Mouse (Mus musculus) CH12.LX (cell line): ENCODE data around the gene Tbc1d22a.
"Not testable (repeated sequence)": the region's sequence is repeated elsewhere in the genome, so short reads cannot be mapped to it uniquely, and the experiment has no call there.

Source experiments
- CTCF ChIP-seq, 2 experiments: IDR thresholded peaks in 1 of 2; conservative IDR thresholded peaks in 1 of 2; 2 replicates each; pipeline ENCODE4 v1.5.1; 2011 to 2012; ENCODE audit warnings: low read depth in 2 of 2, low read length in 2 of 2, improper control_type of control experiment in 1 of 2, inconsistent platforms in 1 of 2, mild to moderate bottlenecking in 1 of 2, moderate library complexity in 1 of 2
- KAT2A ChIP-seq: IDR thresholded peaks from 2 replicates; pipeline ENCODE4 v1.6.1; 2012; ENCODE audit warnings: low read length, improper control_type of control experiment, inconsistent platforms; ENCODE audit not compliant: insufficient replicate concordance
- MAZ ChIP-seq: IDR thresholded peaks from 2 replicates; pipeline ENCODE4 v1.6.1; 2012; ENCODE audit warnings: low read depth, mild to moderate bottlenecking, inconsistent platforms, low read length, improper control_type of control experiment, moderate library complexity
- PAX5 ChIP-seq: IDR thresholded peaks from 2 replicates; pipeline ENCODE4 v1.6.1; 2012; ENCODE audit warnings: low read length, inconsistent platforms, mixed read lengths
- POLR2A ChIP-seq: IDR thresholded peaks from 2 replicates; pipeline ENCODE4 v1.6.1; 2011; ENCODE audit warnings: low read depth, mild to moderate bottlenecking, improper control_type of control experiment, low read length
- TBP ChIP-seq: conservative IDR thresholded peaks from 2 replicates; pipeline ENCODE4 v1.6.1; 2011; ENCODE audit warnings: low read depth, low read length, improper control_type of control experiment
- USF1 ChIP-seq: IDR thresholded peaks from 2 replicates; pipeline ENCODE4 v1.6.1; 2014; ENCODE audit warnings: low read depth, mild to moderate bottlenecking, inconsistent platforms, low read length, improper control_type of control experiment
- ZNF384 ChIP-seq: IDR thresholded peaks from 2 replicates; pipeline ENCODE4 v1.6.1; 2012; ENCODE audit warnings: low read depth, low read length, improper control_type of control experiment, inconsistent platforms

- not testable (repeated sequence) for TF ChIP-seq TBP; POLR2A; USF1; CTCF (conservative IDR thresholded peaks at IDR 0.05 in 1 of 2, IDR thresholded peaks at IDR 0.05 in 1 of 2; ENCODE audit: low read depth in 2 of 2, low read length in 2 of 2); KAT2A; PAX5; MAZ; ZNF384
Observed at GRCm38 (mm10) chr15:86221901-86222300, 7.6 kb downstream of the Tbc1d22a start.
